Mouse (Mus musculus) megakaryocyte, adult 5-6 weeks (primary cell): ENCODE measurements at regions not wholly inside any gene's neighbourhood (a gene's known extent, or its start where the extent isn't known, plus 50 kb on each side); places are given as distances from the start of the nearest gene placed in this dataset.

Source experiments
- ATAC-seq: 2 replicates; pipeline ENCODE4 v1.8.0; 2016; ENCODE audit warnings: mild to moderate bottlenecking, inconsistent platforms; ENCODE audit not compliant: poor library complexity, severe bottlenecking

DNA sequence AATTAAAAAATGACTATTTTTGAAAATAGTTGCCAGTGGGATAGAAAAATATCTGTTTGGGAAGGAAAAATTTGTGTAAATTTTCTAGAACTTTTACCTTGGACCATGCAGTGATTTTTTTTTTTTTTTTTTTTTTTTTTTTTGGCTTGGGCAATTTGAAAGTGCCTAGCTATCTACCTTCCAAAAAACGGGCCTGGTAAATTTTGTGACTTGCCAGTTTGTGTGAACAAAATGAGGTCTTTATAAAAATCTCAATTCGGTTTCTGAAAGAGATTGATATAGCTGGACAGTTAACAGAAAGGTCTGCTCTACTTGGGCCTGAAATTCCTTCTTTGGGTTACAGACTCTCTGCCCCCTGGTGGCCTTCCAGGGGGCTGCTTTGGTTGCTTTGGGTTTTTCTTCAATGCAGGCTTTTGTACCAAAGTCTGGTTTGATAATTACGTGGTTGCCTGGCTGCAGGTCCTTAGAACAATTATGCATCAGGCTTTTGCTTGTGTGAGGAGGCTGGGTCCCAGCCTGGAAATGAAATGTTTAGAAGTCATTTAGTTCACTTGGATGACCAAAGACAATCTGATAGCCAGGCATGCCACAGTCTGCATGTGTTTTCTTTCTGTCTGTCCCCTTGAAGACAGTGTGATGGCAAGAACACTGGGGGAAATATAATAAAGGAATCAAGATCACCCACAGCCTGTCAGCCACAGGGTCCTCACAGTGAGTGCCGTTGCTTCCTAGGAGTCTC, 75.6 kb upstream of the Jazf1 start:
- no peak for ATAC-seq

DNA sequence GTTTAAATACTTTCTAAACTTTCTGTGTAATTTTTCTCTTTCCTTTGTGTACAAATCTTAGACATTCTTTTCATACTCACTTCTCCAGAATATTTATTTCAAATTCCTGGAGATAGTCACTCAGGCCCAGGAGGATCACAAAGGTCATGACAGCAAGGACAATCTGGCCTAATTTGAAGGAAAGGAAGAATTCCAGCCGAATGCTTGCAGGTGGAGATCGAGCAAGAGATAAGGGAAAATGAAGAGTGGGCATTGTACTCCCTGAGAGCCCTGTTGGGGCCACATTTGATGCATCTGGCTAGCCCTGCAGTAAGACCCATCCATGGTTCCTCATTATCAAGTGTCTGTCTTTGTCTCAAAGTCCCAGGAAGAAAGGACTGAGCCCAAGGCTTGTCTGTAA, 66.0 kb upstream of the Jazf1 start:
- ATAC-seq, result no peak

DNA sequence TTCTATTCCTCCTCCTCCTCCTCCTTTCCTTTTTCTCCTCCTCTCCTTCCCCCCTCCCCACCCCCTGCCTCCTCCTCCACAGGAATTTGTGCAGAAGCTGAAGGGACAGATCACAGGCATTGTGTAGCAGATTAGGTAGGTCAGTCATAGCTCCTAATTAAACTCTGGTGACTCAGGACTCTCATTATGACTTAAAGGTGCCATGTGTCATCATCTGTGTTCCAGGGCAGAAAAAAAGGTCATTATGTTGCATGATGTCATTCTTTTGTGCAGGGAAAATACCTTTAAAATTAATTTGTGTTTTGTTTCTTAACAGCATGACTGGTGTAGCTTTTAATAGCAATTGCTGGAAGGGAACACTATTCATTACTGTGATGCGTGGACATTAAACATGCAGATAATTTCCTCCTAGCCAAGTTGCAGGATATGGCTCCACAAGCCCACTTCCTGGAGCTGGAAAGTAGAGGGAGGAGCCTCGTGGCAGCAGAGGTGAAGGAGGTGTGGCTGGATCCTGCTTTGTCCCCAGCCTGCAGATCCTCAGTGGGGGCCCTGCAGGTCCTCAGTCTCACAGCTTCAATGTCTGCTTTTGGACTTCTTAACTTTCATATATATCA, 62.4 kb upstream of the Jazf1 start:
- no peak for ATAC-seq

DNA sequence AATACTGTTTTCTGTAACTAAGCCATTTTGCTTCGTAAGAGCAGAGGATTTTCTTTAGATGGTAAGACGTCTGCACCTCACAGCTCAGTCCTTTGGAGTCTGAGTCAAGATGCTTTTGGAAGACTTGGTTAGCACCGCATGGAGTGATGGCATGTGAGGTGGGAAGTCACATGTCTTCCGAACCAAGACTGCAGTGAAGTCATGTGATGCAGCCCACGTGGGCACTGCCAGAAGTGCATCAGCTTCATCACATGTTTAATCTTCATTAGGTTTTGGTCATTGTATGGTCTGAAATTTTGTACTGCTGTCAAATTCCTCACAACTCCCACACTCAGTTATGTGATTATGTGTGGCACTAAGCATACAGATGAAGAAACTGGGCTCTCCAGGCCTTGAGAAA, 58.3 kb upstream of the Jazf1 start:
- no peak for ATAC-seq

DNA sequence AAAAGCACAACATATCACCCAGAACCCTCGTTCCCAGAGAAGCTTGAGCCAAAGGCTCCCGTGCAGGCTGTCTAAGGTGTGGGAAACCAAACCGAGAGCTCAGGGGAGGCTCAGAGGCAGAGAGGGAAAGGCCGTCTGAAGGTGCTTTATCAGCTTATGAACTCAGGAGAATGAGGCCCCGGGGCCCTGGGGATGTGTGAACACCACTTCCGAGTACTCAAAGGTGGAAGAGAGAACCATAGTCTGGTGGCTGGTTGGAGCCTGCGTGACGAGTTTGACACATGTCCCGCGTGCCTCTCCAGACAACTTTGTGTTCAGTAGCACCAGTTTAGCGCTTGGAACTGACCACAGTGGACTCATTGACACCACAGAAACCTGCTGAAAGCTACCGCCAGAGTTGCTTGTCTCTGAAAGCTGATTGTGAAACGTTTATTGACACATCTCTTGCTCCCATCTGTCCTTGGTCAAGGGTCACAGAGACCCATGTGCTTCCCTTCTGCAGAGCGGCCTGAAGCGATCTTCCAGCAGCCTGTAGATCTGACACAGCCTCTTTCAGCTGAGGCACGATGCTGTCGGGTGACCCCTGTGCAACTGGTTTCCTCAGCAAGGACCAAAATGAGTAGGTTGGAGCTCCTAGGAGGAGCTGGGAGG, 56.5 kb upstream of the Jazf1 start:
- no peak for ATAC-seq

DNA sequence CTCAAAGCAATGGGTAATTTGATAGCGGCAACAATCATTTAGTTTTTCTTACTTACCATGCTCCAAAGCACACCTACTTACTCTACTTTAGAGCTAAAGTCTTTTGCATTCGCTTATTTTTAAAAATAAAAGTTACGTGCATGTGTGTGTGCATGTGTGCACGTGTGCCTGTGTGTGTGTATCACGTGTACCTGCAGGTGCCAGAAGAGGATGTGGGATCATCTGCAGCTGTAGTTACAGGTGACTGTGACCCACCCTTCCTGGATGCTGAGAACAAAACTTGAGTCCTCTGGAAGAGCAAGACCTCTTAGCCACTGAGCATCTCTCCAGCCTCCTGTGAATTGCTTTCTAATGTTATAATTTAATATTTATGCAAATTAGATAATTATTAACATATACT, 52.0 kb upstream of the Jazf1 start:
- ATAC-seq, result no peak
